Mouse (Mus musculus): Measurements from ENCODE around the gene Edem1.

Edem1 gene

GRCm38 (mm10) chr6:108828234-108828868, at the start of gene Edem1:
Gene Edem1, plus strand, starts transcription at chr6:108828641.
- DNase-seq (ENCODE audit: low spot score in 2 of 2) = peak; percentile 91 to 93

- no peak for DNase-seq (ENCODE audit: low spot score in 2 of 2)
Observed at GRCm38 (mm10) chr6:108781865-108782264, 46.6 kb upstream of the Edem1 start.

- DNase-seq (ENCODE audit: low spot score in 2 of 2) = peak; percentile 94 to 97
Observed at GRCm38 (mm10) chr6:108782526-108783183, 45.8 kb upstream of the Edem1 start, which contains the start of gene Arl8b. Gene Arl8b, plus strand, starts transcription at chr6:108783099.

- peak; percentile 28 to 30 for DNase-seq (ENCODE audit: low spot score in 2 of 2)
Observed at GRCm38 (mm10) chr6:108783184-108783881, 45.1 kb upstream of the Edem1 start.

GRCm38 (mm10) chr6:108784056-108784455, 44.4 kb upstream of the Edem1 start:
- no peak for DNase-seq (ENCODE audit: low spot score in 2 of 2)

- DNase-seq (ENCODE audit: low spot score in 2 of 2) = no peak
Observed at GRCm38 (mm10) chr6:108784796-108785195, 43.6 kb upstream of the Edem1 start.

- DNase-seq (ENCODE audit: low spot score in 2 of 2) = no peak
Observed at GRCm38 (mm10) chr6:108785551-108785950, 42.9 kb upstream of the Edem1 start.

- DNase-seq (ENCODE audit: low spot score in 2 of 2) = no peak
Observed at GRCm38 (mm10) chr6:108791498-108791897, 36.9 kb upstream of the Edem1 start.

GRCm38 (mm10) chr6:108795912-108796311, 32.5 kb upstream of the Edem1 start:
- DNase-seq (ENCODE audit: low spot score in 2 of 2) = no peak

- DNase-seq (ENCODE audit: low spot score in 2 of 2) = no peak
Observed at GRCm38 (mm10) chr6:108796706-108797105, 31.7 kb upstream of the Edem1 start.

- no peak for DNase-seq (ENCODE audit: low spot score in 2 of 2)
Observed at GRCm38 (mm10) chr6:108805194-108805593, 23.2 kb upstream of the Edem1 start.

GRCm38 (mm10) chr6:108805871-108806270, 22.6 kb upstream of the Edem1 start:
- no peak for DNase-seq (ENCODE audit: low spot score in 2 of 2)

- no peak for DNase-seq (ENCODE audit: low spot score in 2 of 2)
Observed at GRCm38 (mm10) chr6:108807446-108807845, 21.0 kb upstream of the Edem1 start.

GRCm38 (mm10) chr6:108808786-108809185, 19.7 kb upstream of the Edem1 start:
- no peak for DNase-seq (ENCODE audit: low spot score in 2 of 2)

GRCm38 (mm10) chr6:108810237-108810636, 18.2 kb upstream of the Edem1 start:
- DNase-seq (ENCODE audit: low spot score in 2 of 2) = no peak

- DNase-seq (ENCODE audit: low spot score in 2 of 2) = no peak
Observed at GRCm38 (mm10) chr6:108812134-108812533, 16.3 kb upstream of the Edem1 start.

- peak; percentile 32 to 38 for DNase-seq (ENCODE audit: low spot score in 2 of 2)
Observed at GRCm38 (mm10) chr6:108817510-108817909, 10.9 kb upstream of the Edem1 start.

GRCm38 (mm10) chr6:108824816-108825545, 3.5 kb upstream of the Edem1 start:
- no peak for DNase-seq (ENCODE audit: low spot score in 2 of 2)

- DNase-seq (ENCODE audit: low spot score in 2 of 2) = no peak
Observed at GRCm38 (mm10) chr6:108826070-108826469, 2.4 kb upstream of the Edem1 start.

GRCm38 (mm10) chr6:108827336-108827920, 1.0 kb upstream of the Edem1 start:
- DNase-seq (ENCODE audit: low spot score in 2 of 2) = no peak

- DNase-seq (ENCODE audit: low spot score in 2 of 2) = peak; percentile 25 to 34
Observed at GRCm38 (mm10) chr6:108828872-108829271, 431 bp downstream of the Edem1 start.

All from right cerebral cortex, adult 2 months (tissue).